Mouse (Mus musculus) lung, adult 2 months (tissue): ENCODE measurements around the gene Defb25. TPM values are rescaled to one million over a fixed set of nuclear protein-coding genes. Genes with fewer than 3 reads are reported as not detected.
A peak's percentile ranks its signal among the peaks of the same experiment; 100 is the strongest.

Experiments used
- DNase-seq: peaks from one replicate; pipeline ENCODE4 v3.0.0; 2022
- H3K4me1 ChIP-seq: fragments of 200-500 bp; 2 replicates; pipeline ENCODE4 v1.6.1; 2011; ENCODE audit warnings: low read length; ENCODE audit not compliant: control insufficient read depth, insufficient read depth
- H3K4me3 ChIP-seq: fragments of 200-500 bp; replicated peaks from 2 replicates; pipeline ENCODE3; 2011; ENCODE audit warnings: low read depth, mild to moderate bottlenecking, control low read depth, low read length; ENCODE audit errors: extremely low read depth
- CTCF ChIP-seq: fragments of 200-500 bp; IDR thresholded peaks from 2 replicates; pipeline ENCODE4 v1.5.1; 2011; ENCODE audit warnings: mild to moderate bottlenecking, low read length, control low read depth; ENCODE audit not compliant: insufficient read depth
- POLR2A ChIP-seq: fragments of 200-500 bp; IDR thresholded peaks from 2 replicates; pipeline ENCODE4 v1.6.1; 2011; ENCODE audit warnings: low read depth, mild to moderate bottlenecking, control low read depth, low read length, borderline replicate concordance; ENCODE audit errors: extremely low read depth
- WGBS: fragments of 180-500 bp; shearing (Covaris S2); methylation state at CpG from one replicate; pipeline ENCODE4 v1.1.7; 2018; 5-methylcytosine and 5-hydroxymethylcytosine counted together
- polyA plus RNA-seq: library from polyadenylated mRNA; depleted of rRNA; stranded (reverse); fragments of >200 nt; gene quantifications from 2 replicates; pipeline ENCODE4 v1.2.3, GENCODE M21; 2012

The Defb25 gene
- polyA plus RNA-seq, 1 experiment: 1.1 TPM

GRCm38 (mm10) chr2:152629904-152630303 is 7.1 kb upstream of the Defb25 start:
- 77% methylated on average over 6 of the region's 6 CpGs for WGBS
- no peak for DNase-seq
- Histone ChIP-seq H3K4me3 (no peak overlapping the region), H3K4me1 (0 out of 2 replicates have a peak, but pooled peaks cover 3% of the 10 kb centered on the region)
- no peak for TF ChIP-seq POLR2A

GRCm38 (mm10) chr2:152629239-152629638 is 6.4 kb upstream of the Defb25 start:
- H3K4me3 ChIP-seq: no peak overlapping the region
- 39% methylated on average over 3 of the region's 3 CpGs for WGBS

GRCm38 (mm10) chr2:152628066-152628465 is 5.2 kb upstream of the Defb25 start:
- TF ChIP-seq POLR2A (no peak), CTCF (no peak)
- H3K4me3 ChIP-seq: peak overlapping the region; percentile 26
- DNase-seq: no peak
- WGBS: 42% methylated on average over 17 of the region's 17 CpGs
- H3K4me1 ChIP-seq: no peaks in the 10 kb centered on the region

More at GRCm38 (mm10) chr2:152629239-152629638, 6.4 kb upstream of the Defb25 start:
- H3K4me1 ChIP-seq: 0 out of 2 replicates have a peak, but pooled peaks cover 3% of the 10 kb centered on the region
- DNase-seq: no peak
- TF ChIP-seq POLR2A (no peak), CTCF (no peak)

GRCm38 (mm10) chr2:152626774-152627591 is 4.1 kb upstream of the Defb25 start, which contains the start of gene Rem1:
Gene Rem1 (plus strand): TSS chr2:152626951.
- 3% methylated on average over 59 of the region's 59 CpGs for WGBS
- no peak for DNase-seq
- peak within 1 kb of the TSS; percentile 61 for H3K4me3 ChIP-seq
- H3K4me1 ChIP-seq: no peaks in the 10 kb centered on the region
- TF ChIP-seq POLR2A (peak; percentile 50; the same call in 1 of the 2 replicates), CTCF (no peak)

GRCm38 (mm10) chr2:152625256-152625655 is 2.4 kb upstream of the Defb25 start:
- 15% methylated on average over 1 of the region's 1 CpGs for WGBS
- H3K4me1 ChIP-seq: no peaks in the 10 kb centered on the region
- no peak overlapping the region for H3K4me3 ChIP-seq
- TF ChIP-seq POLR2A: no peak
- no peak for TF ChIP-seq CTCF
- no peak for DNase-seq

- Histone ChIP-seq H3K4me1 (no peaks in the 10 kb centered on the region), H3K4me3 (no peak overlapping the region)
- 83% methylated on average over 2 of the region's 2 CpGs for WGBS
- no peak for DNase-seq
- TF ChIP-seq POLR2A (no peak), CTCF (no peak)
These were observed 1.7 kb upstream of the Defb25 start for GRCm38 (mm10) chr2:152624566-152624965.

GRCm38 (mm10) chr2:152622151-152622550 is 702 bp downstream of the Defb25 start:
- Histone ChIP-seq H3K4me3 (no peak overlapping the region), H3K4me1 (no peaks in the 10 kb centered on the region)
- TF ChIP-seq POLR2A (no peak), CTCF (no peak)
- DNase-seq: no peak
- 84% methylated on average over 13 of the region's 13 CpGs for WGBS

GRCm38 (mm10) chr2:152620367-152621134 is 2.3 kb downstream of the Defb25 start:
- 50% methylated on average over 9 of the region's 9 CpGs for WGBS
- no peak overlapping the region for H3K4me3 ChIP-seq
- no peaks in the 10 kb centered on the region for H3K4me1 ChIP-seq
- TF ChIP-seq CTCF: no peak
- no peak for TF ChIP-seq POLR2A
- DNase-seq: no peak

- Histone ChIP-seq H3K4me3 (no peak overlapping the region), H3K4me1 (no peaks in the 10 kb centered on the region)
- WGBS: 62% methylated on average over 5 of the region's 5 CpGs
- no peak for DNase-seq
- TF ChIP-seq CTCF (peak; percentile 32; the same call in 1 of the 2 replicates), POLR2A (no peak)
These were observed 5.5 kb downstream of the Defb25 start for GRCm38 (mm10) chr2:152617374-152617773.
